Mouse (Mus musculus): ENCODE data around the gene Gimap8.

Gimap8 gene

DNA sequence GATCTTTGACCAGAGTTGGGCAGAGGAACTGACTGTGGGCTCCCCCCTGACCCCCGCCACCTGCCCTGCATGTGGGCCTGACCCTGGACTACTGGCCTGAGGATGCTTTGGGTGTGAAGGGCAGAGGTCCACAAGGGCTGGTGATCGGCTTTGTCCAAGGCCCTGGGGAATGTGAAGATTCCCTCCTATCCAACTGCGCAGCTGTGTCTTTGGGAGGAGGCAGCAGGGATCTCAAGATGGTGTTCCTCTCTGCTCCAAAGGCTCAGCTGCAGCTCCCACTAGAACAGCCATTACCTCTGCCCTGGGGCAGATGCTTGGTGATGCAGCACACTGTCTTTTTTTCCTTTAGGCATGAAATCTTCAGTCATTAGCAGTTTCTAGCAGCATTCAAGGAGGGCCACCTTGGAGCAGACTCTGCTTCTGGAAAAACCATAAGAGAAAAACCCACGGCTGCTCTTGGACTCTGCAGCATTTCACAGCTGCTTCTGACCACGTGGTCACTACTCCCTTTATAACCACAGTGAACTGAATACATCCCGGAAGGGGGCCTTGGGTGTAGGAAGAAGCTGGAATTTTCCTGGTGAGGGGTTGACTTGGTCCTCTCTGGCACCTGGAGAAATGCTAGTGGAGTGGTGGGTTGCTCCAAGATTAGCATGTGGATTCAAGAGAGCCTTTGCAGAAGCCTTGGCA is 9.1 kb upstream of the Gimap8 start:
- CTCF ChIA-PET: no interaction called here

DNA sequence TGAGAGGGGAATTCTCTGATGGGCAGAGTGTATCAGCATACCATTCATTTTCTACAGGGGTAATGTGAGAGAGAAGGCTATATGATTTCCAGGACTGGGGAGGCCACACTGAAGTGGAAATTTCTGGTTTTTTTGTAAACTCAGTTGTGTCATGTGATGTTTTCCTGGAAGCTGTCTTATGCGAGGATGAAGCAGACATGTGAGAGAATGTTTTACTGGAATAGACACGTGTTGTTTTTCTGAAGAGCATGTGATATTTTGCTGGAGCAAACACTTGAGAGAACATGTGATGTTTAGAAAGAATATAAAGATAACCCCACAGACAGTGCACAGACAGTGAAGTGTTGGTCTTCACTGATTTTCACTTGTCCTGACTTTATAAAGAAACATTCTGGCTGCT is 8.5 kb upstream of the Gimap8 start:
- CTCF ChIA-PET: interaction anchor here (0.7 kb wide), 1 partner anchor 67 kb away, joined by 3 read pairs; no protein-coding TSS in a partner anchor

DNA sequence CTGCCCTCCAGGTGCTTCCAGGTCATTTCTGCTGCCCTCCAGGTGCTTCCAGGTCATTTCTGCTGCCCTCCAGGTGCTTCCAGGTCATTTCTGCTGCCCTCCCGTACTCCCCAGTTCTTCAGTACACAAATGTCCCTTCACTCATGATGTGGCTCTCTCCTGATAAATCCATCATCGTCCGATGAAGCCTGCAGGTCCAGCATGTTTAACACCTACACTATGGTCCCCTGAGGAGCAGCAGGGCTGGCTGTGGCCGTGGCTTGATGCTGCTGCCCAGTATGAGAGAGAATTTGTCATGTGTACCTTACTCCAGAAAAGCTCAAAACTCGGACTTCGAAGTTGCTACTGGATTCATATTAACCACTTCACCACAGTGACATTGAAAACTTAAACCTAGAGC is 5.6 kb upstream of the Gimap8 start:
- CTCF ChIA-PET: interaction anchor here (2.8 kb wide), 1 partner anchor 131 kb away, joined by 17 read pairs; no protein-coding TSS in a partner anchor

DNA sequence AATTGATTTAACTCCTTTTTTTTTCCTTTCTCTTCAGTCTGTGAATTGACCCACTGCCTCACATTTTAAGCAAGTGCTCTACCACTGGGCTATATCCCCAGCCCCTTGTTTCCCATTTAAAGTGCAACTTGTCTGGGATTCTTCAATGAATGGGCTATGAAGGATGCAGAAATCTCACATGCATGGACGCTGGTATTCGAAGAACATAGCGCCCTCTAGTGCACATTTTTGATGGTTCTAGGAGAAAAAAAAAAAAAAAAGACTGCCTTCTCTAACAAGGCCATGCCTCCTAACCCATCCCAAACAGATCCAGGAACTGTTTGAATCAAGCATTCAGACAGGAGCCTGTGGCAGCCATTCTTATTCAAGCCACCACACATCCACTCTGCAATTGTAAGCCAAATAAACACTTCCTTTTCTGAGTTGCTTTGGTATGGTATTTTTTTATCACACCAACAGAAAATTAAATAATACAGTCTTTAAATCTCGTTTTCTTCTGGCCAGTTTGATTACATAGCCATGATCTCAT is 4.2 kb upstream of the Gimap8 start:
- CTCF ChIA-PET: interaction anchor here (0.6 to 2.8 kb wide), 4 partner anchors 119 to 551 kb away, joined by 3 to 17 read pairs (median 5); no protein-coding TSS in a partner anchor

DNA sequence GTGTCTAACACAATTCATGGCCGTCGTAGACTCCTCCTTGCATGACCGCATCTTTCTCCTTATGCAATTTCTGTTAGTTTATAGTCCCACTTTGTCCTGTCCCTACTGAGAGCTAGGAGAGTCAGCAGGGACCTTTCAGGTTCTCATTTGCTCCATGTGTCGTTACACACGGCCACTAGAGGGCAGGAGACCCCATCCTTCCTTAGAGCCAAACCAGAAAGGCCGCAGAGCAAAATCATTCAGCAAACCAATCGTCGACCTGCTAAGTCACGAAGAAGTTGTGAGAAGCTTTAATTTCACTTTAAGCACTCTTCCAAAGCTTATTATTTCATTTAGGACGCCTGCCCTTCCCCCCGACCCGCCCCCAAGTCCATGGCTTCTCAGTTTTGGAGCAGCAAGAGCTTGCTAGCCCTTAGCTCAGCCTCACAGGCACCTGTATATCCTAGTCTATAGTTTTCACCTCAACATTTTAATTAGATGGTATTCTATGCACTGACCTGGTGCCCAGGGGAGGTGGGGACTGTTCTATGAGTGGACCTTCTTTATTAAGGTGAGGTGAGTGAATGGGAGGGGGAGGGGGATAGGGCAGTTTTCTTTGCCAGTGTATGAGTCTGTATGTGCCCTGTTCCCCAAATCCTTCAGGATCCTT is 1.2 kb upstream of the Gimap8 start:
- CTCF ChIA-PET: interaction anchor here (0.6 to 4.4 kb wide), 10 partner anchors 27 to 172 kb away, joined by 3 to 24 read pairs (median 4); partner anchors contain the start of genes Gimap3 and Gimap9

DNA sequence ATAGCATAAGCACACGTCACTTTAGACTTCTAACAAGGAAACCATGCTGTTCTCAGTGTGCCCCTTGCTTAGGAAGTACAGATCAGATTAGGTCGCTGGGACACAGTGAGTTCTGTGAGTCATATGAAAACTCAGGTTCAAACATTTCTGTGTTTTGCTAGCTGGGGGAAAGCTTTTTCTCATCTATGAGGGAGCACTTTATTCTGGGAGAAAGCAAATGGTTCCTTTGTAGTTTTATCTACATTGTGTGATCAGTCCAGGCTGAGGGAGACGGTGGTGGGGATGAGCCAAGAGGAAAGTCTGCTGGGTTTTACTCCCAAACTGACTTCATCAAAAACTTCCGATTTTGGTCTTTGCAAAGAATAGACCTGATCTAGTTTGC is 734 bp upstream of the Gimap8 start:
- CTCF ChIA-PET: interaction anchor here (0.6 to 4.4 kb wide), 11 partner anchors 28 to 172 kb away, joined by 3 to 24 read pairs (median 4); partner anchors contain the start of genes Gimap3 and Gimap5

DNA sequence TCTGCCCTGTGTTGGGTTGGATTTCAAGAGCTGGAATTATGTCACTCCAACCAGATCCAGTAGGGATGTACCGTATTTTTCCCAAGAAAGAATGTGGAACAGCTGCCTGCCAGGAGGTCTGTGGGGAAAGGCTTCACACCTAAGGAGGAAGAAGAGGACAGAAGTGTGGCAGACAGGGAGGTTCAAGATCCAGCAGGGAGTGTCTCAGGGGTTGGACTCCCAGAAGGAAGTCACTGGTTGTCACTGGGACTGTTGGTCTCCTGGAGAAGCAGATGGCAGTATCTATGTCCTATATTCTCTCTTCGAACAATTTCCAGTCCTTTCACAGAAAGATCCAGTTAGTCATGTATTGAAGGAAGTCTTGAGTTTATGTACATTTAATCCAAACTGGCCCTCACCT is 577 bp downstream of the Gimap8 start:
- CTCF ChIA-PET: interaction anchor here (0.6 to 4.4 kb wide), 9 partner anchors 16 to 210 kb away, joined by 3 to 24 read pairs (median 4); partner anchors contain the start of gene Gimap3

DNA sequence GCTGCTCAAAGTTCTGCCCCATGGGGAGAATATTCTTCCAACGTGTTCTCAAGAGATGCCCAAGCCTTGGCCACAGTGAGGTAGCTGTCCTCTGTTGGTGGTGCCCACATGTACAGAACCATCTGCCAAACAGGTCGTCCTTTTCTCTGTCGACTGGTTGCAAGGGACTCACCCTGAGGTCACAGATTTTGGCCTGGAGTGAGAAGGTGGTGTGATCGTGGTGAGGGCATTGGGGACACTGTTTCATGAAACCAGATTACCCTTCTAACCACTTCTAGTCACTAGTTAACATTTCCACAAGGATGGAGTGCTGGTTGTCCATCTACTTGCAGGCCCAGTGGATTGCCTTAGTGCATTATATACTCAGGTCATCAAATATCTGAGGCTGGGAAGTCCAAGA is 1.7 kb downstream of the Gimap8 start:
- CTCF ChIA-PET: interaction anchor here (0.6 to 4.4 kb wide), 2 partner anchors 27 to 122 kb away, joined by 3 to 24 read pairs; partner anchors contain the start of genes Gimap3 and Gimap9

DNA sequence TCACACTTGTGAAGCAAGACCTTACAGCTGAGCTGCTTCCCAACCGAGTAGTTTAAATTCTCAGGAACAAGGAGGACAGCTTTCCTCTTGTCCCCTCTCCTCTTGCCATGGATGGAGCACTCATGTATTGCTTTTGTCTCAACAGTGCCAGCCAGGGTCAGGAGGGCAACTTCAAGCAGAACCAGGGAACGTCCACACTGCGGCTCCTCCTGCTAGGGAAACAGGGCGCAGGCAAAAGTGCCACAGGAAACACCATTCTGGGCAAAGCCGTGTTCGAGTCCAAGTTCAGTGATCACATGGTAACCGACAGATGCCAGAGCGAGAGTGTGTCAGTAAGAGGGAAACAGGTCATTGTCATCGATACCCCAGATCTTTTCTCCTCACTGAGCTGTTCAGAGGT is 3.0 kb downstream of the Gimap8 start:
- CTCF ChIA-PET: interaction anchor here (0.6 to 1.5 kb wide), 3 partner anchors 8 to 70 kb away, joined by 3 to 5 read pairs (median 4); no protein-coding TSS in a partner anchor

DNA sequence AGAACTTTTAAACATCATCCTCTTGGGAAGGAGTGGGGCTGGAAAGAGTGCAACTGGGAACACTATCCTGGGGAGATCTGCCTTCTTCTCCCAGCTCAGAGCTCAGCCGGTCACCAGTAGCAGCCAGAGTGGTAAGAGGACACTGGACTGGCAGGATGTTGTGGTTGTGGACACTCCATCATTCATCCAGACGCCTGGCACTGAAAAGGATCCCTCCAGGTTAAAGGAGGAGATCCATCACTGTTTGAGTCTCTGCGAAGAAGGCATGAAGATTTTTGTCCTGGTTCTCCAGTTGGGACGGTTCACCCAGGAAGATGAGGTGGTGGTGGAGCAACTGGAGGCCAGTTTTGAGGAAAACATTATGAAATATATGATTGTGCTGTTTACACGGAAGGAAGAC is 11.7 kb downstream of the Gimap8 start:
- CTCF ChIA-PET: interaction anchor here (0.7 to 0.9 kb wide), 3 partner anchors 9 to 265 kb away, joined by 3 to 25 read pairs (median 12); no protein-coding TSS in a partner anchor

DNA sequence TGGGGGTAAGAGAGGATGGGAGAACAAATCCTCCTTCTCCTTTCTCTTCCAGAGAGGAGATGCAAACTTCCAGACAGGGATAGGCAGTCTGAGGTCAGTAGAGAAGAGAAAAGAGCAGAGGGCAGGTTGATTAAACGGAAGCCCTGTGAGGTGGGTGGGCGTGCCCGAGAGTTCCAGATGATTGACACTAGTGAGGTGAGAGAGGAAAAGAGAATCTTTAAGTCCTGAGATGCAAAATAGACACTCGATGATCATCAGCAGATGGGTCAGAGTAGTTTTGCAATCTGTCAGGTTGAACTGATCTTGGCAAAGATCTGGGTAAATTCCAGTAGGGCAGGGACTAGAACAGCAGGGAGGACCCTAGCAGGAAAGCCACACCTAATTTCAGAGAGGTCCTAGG is 17.7 kb downstream of the Gimap8 start:
- CTCF ChIA-PET: no interaction called here

DNA sequence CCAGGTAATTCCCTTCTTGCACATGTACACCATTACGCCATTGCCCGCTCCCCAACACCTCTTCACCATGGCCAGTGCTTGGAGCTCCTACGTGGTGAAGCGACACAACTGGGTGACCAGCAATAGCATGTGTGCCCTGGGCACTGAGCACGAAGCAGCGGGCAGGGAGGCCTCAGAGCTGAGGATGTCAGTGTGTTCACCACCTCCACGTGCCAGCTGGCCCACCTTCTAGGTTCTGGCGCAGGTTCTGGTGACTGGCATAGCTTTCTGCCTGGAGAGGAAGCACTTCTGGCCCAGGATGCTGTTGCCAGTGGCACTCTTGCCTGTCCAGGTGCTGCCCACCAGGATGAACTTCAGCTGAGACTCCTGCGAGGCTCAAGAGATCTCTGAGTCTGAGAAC is 18.4 kb downstream of the Gimap8 start:
- CTCF ChIA-PET: no interaction called here

DNA sequence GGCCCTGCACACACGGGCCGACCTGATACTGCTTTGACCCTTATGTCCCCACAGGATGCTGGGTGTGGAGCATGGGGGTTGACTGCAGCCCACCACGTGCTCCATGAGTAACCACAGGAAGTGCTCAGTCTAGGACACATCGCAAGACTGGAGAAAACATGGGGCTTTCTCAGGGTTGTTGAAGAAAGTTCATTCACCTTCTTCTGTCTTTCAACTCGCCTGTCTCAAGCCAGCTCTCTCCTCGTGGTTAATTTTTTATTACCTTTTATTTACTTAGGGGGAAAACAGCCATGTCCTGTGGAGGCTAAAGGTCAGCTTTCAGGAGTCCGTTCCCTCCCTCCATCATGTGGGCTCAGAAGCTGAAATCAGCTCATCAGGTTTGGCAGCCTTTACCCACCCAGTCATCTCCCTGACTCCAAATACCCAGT is 19.1 kb downstream of the Gimap8 start:
- CTCF ChIA-PET: interaction anchor here (0.7 to 0.8 kb wide), 3 partner anchors 16 to 50 kb away, joined by 3 to 7 read pairs (median 3); no protein-coding TSS in a partner anchor

DNA sequence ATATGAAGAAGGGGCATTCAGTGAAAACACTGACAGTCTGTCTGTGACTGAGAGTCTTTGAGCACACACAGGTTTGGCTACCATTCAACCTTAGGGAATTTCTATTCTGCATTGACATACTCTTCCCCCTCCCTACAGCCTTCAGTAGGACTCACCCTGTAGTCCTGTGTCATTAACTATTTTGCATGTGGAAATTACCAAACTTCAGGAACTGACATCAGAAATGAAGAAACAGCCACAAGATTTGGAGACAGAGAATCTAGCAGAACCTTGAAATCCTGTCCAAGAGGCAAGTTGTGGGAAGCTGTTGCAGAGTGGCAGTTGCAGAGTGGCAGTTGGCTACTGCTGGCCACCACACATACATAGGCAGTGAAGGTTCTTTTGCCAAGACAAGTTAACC is 21.0 kb downstream of the Gimap8 start:
- CTCF ChIA-PET: no interaction called here

DNA sequence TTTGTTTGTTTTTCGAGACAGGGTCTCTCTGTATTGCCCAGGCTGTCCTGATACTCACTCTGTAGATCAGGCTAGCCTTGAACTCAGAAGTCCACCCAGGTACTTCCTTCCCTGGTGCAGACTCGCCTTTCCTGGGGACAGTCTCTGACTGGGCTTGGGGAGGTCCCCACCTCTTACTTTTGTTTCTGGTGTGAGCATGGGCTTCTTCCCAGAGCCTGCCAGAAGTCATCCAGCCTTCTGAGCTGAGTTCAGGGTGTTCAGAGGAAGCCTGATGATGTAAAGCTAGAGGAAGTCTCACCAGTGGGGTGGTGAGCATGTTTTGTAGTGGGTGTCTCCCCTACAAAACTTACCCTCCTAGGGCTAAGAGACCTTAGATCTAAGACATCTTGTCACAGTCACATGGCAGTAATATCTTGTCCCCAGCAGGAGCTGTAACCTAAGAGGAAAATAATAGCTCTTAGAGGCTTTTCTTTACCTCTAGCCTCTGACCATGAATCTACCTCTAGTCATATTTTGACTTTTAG is 22.5 kb downstream of the Gimap8 start:
- CTCF ChIA-PET: interaction anchor here (0.7 kb wide), 1 partner anchor 18 kb away, joined by 3 read pairs; no protein-coding TSS in a partner anchor

DNA sequence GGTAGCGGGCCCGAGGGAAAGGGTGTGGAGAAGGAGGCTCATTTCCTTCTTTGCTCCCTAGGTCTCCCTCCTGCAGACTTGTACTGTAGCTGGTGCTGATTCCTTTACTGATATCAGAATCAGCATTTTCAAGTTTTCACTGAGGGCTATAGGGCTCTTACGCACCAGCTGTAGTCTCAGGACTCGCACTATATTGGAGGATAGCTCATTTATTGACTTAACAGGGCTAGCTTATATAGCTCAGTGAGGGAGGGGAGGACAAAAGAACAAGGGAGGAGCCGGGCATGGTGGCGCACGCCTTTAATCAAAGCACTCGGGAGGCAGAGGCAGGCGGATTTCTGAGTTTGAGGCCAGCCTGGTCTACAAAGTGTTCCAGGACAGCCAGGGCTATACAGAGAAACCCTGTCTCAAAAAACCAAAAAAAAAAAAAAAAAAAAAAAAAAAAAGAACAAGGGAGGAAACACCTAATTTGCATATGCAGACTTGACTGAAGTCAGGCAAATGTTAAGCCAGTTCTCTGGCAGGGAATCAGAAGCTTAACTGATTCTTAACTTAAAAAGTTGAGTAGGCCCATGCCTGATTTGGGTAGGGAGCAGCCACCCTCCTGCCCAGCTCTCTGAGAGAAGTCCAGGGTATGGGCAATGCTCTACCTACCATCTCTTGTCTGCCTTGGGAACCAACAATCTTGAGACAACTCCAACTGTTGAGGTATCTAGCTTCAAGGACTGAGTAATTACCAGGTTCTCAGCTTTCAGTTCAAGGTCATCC is 27.4 kb downstream of the Gimap8 start:
- CTCF ChIA-PET: interaction anchor here (0.6 to 1.7 kb wide), 6 partner anchors 18 to 319 kb away, joined by 3 to 6 read pairs (median 4); no protein-coding TSS in a partner anchor

DNA sequence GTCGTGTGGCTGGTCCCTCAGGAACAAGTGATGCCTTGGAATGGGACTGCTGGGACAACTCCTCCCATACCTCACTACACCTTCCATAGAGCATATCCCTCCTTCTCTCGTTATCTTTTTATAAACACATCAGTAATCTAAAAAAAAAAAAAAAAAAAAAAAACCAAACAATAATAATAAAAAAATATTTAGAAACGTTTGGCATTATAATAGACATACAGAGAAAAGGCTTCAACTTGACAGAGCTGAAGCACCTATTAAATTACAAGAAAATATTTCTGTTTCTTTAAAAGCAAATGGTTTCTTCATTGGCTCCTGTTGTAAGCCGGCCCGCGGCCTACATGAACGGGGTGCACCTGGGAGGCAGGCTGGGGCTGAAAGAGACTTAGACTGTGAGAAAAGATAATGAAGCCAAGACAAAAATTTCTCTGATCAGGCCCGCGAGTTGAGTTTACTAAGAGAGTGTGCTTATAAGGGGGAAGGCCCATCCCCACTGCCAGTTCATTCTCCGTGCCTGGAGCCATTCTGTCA is 28.4 kb downstream of the Gimap8 start:
- CTCF ChIA-PET: interaction anchor here (0.6 to 1.7 kb wide), 4 partner anchors 18 to 42 kb away, joined by 3 to 5 read pairs (median 4); no protein-coding TSS in a partner anchor

DNA sequence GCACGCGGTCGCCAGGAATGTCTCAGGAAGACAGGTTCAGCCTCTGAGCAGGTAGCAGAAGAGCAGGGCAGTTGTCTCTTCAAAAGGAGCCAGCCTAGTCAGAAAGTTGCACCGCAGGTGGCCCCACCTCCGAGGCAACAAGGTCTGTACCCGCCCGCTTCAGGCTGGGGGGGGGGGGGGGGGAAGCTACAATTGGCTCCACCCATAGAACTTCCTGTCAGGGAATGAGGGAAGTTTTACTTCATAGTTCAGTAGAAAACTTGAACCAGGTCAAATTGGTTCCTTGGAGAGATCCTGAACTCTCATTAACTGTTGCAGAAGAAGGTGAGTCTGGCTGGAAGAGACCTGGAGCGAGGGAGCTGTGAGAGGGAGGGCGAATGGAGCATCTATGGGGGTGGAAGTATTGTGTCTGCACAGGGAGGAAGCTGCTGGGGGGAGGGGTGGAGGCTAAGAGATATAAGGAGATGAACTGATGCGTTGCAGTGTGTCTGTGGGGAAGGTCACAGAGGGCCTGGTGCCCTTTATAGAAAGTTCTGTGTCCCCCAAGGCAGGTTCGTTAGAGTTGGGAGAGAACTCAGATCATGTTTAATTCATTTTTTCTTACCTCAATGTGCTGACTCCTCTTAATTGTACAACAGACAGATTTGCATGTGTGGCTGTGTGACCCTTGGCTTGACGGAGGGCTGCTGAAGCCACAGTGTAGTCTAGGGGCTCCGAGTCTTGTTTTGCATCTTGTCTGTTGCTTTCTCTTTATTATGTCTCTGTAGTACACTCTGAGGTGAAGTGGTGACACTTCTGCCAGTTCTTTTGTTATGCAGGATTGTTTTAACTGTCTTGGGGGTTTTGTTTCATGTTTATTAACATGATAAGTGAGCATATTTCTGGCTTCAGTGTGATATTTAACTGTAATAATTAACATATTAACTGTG is 29.2 kb downstream of the Gimap8 start, which contains the start of gene Gimap9:
Gene Gimap9, plus strand, starts transcription at position 199 of the 929 bp plus-strand sequence.
- CTCF ChIA-PET: interaction anchor here (0.5 to 0.9 kb wide), 4 partner anchors 28 to 94 kb away, joined by 3 to 4 read pairs (median 3); no protein-coding TSS in a partner anchor

DNA sequence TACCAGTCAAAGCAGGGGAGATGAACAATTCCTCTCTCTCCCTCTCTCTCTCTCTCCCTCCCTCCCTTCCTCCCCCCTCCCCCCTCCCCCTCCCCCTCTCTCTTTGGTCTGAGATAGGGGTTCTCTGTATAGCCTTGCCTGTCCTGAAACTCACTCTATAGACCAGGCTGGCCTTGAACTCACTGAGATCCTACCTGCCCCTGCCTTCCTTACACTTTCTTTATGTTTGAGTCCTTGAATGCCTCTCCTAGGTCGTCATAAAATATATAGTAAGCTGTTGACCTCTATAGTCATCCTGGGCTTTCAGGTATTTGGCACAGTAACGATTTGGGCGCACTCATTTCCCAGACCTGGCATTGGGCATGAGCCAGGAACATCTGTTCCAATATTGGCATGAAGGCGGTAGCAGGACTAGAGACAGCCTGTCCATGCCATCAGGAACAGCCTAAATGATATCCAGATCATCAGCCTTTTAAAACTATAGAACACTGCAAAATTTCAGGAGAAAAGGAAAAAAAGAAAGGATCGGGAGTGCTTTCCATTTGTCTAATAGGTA is 29.9 kb downstream of the Gimap8 start:
- CTCF ChIA-PET: no interaction called here

All from spleen, embryonic (tissue).